ENCODE assay signal across 8 mouse cellular contexts in the genomic region with DNA sequence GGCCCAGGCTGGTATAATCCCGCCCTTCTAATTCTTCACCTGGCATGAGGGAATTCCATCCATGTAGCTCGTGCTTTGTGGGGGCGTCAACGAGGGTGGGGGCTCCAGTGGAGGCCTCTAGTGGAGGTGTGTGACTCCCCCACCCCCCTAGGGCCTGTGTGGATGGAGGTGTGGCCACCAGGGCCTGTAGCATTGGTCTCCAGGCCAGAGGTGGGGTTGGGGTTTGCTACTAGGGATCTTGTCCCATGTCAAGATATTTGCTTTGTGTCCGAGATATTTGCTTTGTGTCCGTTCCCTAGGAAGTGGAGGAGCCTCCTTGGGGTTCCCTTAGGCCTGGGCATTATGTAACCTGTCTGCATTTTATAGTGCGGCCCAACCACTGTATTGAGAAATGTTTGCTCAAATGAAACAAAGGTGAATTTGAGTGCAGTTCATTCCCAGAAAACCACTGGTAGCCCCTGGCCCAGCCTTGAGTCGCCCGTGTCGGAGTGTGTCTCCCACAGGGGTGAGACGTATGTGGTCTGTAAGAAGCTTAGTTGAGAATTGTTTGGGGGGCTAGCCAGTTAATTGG. TPM values are rescaled to one million over a fixed set of nuclear protein-coding genes. Genes with fewer than 3 reads are reported as not detected.
DNase-seq lines count a peak whose midpoint lies in the region; ATAC-seq and TF ChIP-seq lines count a peak whose summit lies in the region.

No protein-coding gene starts in this region.

- no peaks in the 10 kb centered on the region for H3K9me3 ChIP-seq in hindbrain, postnatal 0 days (ENCODE audit: low read length)
- no peaks in the 10 kb centered on the region for H3K9me3 ChIP-seq in liver, embryonic 12.5 days (replicated peaks)
- H3K9me3 ChIP-seq in neural tube, embryonic 14.5 days (ENCODE audit: control insufficient read depth, low read length): no peaks in the 10 kb centered on the region

- 48% methylated on average over 11 of the region's 11 CpGs for WGBS in hindbrain, postnatal 0 days
- 70% methylated on average over 11 of the region's 11 CpGs for WGBS in liver, embryonic 12.5 days (ENCODE audit: insufficient replicate concordance)
- WGBS in neural tube, embryonic 14.5 days: 31% methylated on average over 11 of the region's 11 CpGs

- no peak for ATAC-seq in hindbrain, postnatal 0 days
- no peak for ATAC-seq in liver, embryonic 12.5 days
- no peak for ATAC-seq in neural tube, embryonic 14.5 days (ENCODE audit: low read depth)

- H3K4me2 ChIP-seq in hindbrain, postnatal 0 days (ENCODE audit: low read depth, low read length): peak overlapping the region; percentile 88
- peak overlapping the region; percentile 90 for H3K4me2 ChIP-seq in liver, embryonic 12.5 days
- H3K4me2 ChIP-seq in neural tube, embryonic 14.5 days (ENCODE audit: low read depth, low read length): peak overlapping the region; percentile 98

- peak overlapping the region; percentile 95 for H3K9ac ChIP-seq in hindbrain, postnatal 0 days (replicated peaks; ENCODE audit: low read length)
- H3K9ac ChIP-seq in liver, embryonic 12.5 days: peak overlapping the region; percentile 96
- peak overlapping the region; percentile 100 for H3K9ac ChIP-seq in neural tube, embryonic 14.5 days (replicated peaks; ENCODE audit: low read depth, low read length)

- no peak for DNase-seq in gastrocnemius, adult 2 months
- no peak for DNase-seq in gastrocnemius, adult 8-10 months (ENCODE audit: low spot score in 2 of 2)
- DNase-seq in NIH3T3 (ENCODE audit: low read depth): peak; percentile 12
- DNase-seq in hindbrain, postnatal 0 days (ENCODE audit: low spot score): peak; percentile 17
- DNase-seq in spleen, adult 12 weeks (ENCODE audit: low spot score): no peak
- DNase-seq in layer of hippocampus, postnatal 25 days (ENCODE audit: extremely low spot score in 1 of 2, low spot score in 1 of 2): no peak

- no peaks in the 10 kb centered on the region for H3K27me3 ChIP-seq in hindbrain, postnatal 0 days (ENCODE audit: insufficient read depth, low read length)
- no peaks in the 10 kb centered on the region; the same call in 1 of the 2 replicates for H3K27me3 ChIP-seq in liver, embryonic 12.5 days (replicated peaks)
- H3K27me3 ChIP-seq in neural tube, embryonic 14.5 days (ENCODE audit: control insufficient read depth, insufficient read depth, low read length): no peaks in the 10 kb centered on the region; the same call in 1 of the 2 replicates

- intact Hi-C loops in gastrocnemius, adult 2 months (cut with DNase I): no loop called here

- H3K4me3 ChIP-seq in gastrocnemius, adult 2 months: peak overlapping the region; percentile 87
- peak overlapping the region; percentile 74 for H3K4me3 ChIP-seq in hindbrain, postnatal 0 days (ENCODE audit: low read length)
- peak overlapping the region; percentile 84 for H3K4me3 ChIP-seq in liver, embryonic 12.5 days
- H3K4me3 ChIP-seq in neural tube, embryonic 14.5 days (ENCODE audit: low read depth, low read length): peak overlapping the region; percentile 98

- H3K36me3 ChIP-seq in hindbrain, postnatal 0 days (ENCODE audit: insufficient read depth, low read length): no peaks in the 10 kb centered on the region
- H3K36me3 ChIP-seq in liver, embryonic 12.5 days: no peaks in the 10 kb centered on the region
- no peaks in the 10 kb centered on the region for H3K36me3 ChIP-seq in neural tube, embryonic 14.5 days (ENCODE audit: control insufficient read depth, insufficient read depth, low read length)

- TF ChIP-seq CTCF in gastrocnemius, adult 2 months (IDR thresholded peaks at IDR 0.05): no peak
- TF ChIP-seq CTCF in hindbrain, postnatal 0 days (IDR thresholded peaks at IDR 0.05; ENCODE audit: low read depth): 0 out of 2 replicates have a peak, but pooled peaks have one; percentile 25

- peak overlapping the region; percentile 40 for H3K27ac ChIP-seq in gastrocnemius, adult 2 months
- peak overlapping the region; percentile 49; the same call in 1 of the 2 replicates for H3K27ac ChIP-seq in hindbrain, postnatal 0 days
- peak overlapping the region; percentile 88; the same call in 1 of the 2 replicates for H3K27ac ChIP-seq in liver, embryonic 12.5 days
- peak overlapping the region; percentile 96 for H3K27ac ChIP-seq in neural tube, embryonic 14.5 days (ENCODE audit: low read depth, low read length)

- H3K4me1 ChIP-seq in hindbrain, postnatal 0 days (ENCODE audit: insufficient read depth, low read length): peaks cover 20% of the 10 kb centered on the region
- H3K4me1 ChIP-seq in liver, embryonic 12.5 days: peaks cover 75% of the 10 kb centered on the region
- peaks cover 29% of the 10 kb centered on the region for H3K4me1 ChIP-seq in neural tube, embryonic 14.5 days (ENCODE audit: control insufficient read depth, insufficient read depth, low read length)

RNA-seq across cellular contexts. Expression of gene Cmip, which starts 2.7 kb away (rescaled TPM):
- total RNA-seq in gastrocnemius, adult 2 months (2021): 10 to 100 TPM in 1 of 2 experiments, 1 to 10 TPM in 1; 8.3 to 11.4 TPM
- total RNA-seq in gastrocnemius, adult 8-10 months (2022): 1 to 10 TPM; 3.8 to 7.3 (median 6.2) TPM
- total RNA-seq in hindbrain, postnatal 0 days (2014; rRNA removed): 230 and 250 TPM in 2 replicates
- 160 and 163 TPM in 2 replicates for polyA plus RNA-seq in hindbrain, postnatal 0 days (2015; fragmentation: Nextera tagmentation; extraction: Ambion mirVana)
- polyA plus RNA-seq in liver, embryonic 12.5 days (2016; fragmentation: Nextera tagmentation; extraction: Ambion mirVana): 18.7 and 21.6 TPM in 2 replicates
- polyA plus RNA-seq in neural tube, embryonic 14.5 days (2014; fragmentation: Nextera tagmentation; extraction: Ambion mirVana): 135 and 144 TPM in 2 replicates
- total RNA-seq in layer of hippocampus, postnatal 25 days (2021): 100 to 1,000 TPM; 288 to 289 TPM

Comparison
In these comparisons a context has a peak if more than half of its experiments do, and no peak if none do; other contexts are left out.
1. DNase-seq: peak in NIH3T3 (single experiment) and hindbrain, postnatal 0 days (single experiment); none in gastrocnemius, adult 2 months (single experiment), gastrocnemius, adult 8-10 months (0 of 2), spleen, adult 12 weeks (single experiment) and layer of hippocampus, postnatal 25 days (0 of 2).
2. H3K27ac ChIP-seq: peak in every context shown above with its lines; median percentile 96 in neural tube, embryonic 14.5 days; 88 in liver, embryonic 12.5 days; 49 in hindbrain, postnatal 0 days; 40 in gastrocnemius, adult 2 months.
3. RNA of gene Cmip, which starts 2.7 kb away (total RNA-seq): 288 to 289 TPM in layer of hippocampus, postnatal 25 days and 230 to 250 TPM in hindbrain, postnatal 0 days; 8.3 to 11.4 TPM in gastrocnemius, adult 2 months and 3.8 to 7.3 TPM in gastrocnemius, adult 8-10 months; every median in the first group is over 10 times any median in the second.
4. Peak in every context shown above with its lines, with median percentiles within 50 percentile points of each other: H3K4me3 ChIP-seq, H3K4me2 ChIP-seq and H3K9ac ChIP-seq.